14 mouse cellular contexts compared by ENCODE assay signal in genomic region chr9:79606122-79606521, GRCm38 (mm10).
DNase-seq lines count a peak whose midpoint lies in the region; ATAC-seq and TF ChIP-seq lines count a peak whose summit lies in the region.
"Had no signal": no experiment of that assay in that cellular context is flagged by ENCODE, and none has a peak within 500 bp of the region (broad histone marks: within the 10 kb centered on the region; RNA-seq: fewer than 3 reads in every experiment).

No protein-coding gene starts in this region.

- ATAC-seq in limb, embryonic 15.5 days (ENCODE audit: insufficient number of reproducible peaks, low FRiP score, low TSS enrichment, low read depth) = no peak
- no peak for ATAC-seq in embryonic facial prominence, embryonic 14.5 days (ENCODE audit: low read depth)
- peak; percentile 80 for ATAC-seq in forebrain, embryonic 14.5 days
- no peak for ATAC-seq in midbrain, postnatal 0 days (ENCODE audit: low FRiP score)

- DNase-seq in limb, embryonic 10.5 days (ENCODE audit: low spot score) = no peak
- no peak for DNase-seq in embryonic facial prominence, embryonic 14.5 days (ENCODE audit: low spot score)
- peak; percentile 60 for DNase-seq in forebrain, embryonic 14.5 days (ENCODE audit: low spot score)
- peak; percentile 16 for DNase-seq in midbrain, postnatal 0 days (ENCODE audit: low spot score)
- no peak for DNase-seq in frontal cortex, postnatal 10 days (ENCODE audit: low spot score in 2 of 2)
- no peak for DNase-seq in adrenal gland, postnatal 25 days
- DNase-seq: adrenal gland, adult 2 months; cerebellum, adult 18-20 months; kidney, adult 18-20 months; kidney, postnatal 4 days; thymus, postnatal 36 days had no signal

- H3K4me3 ChIP-seq in limb, embryonic 15.5 days = no peak overlapping the region
- no peak overlapping the region for H3K4me3 ChIP-seq in limb, embryonic 10.5 days
- H3K4me3 ChIP-seq in embryonic facial prominence, embryonic 14.5 days (ENCODE audit: low read depth, low read length) = no peak overlapping the region
- H3K4me3 ChIP-seq in forebrain, embryonic 14.5 days (ENCODE audit: low read depth, low read length) = no peak overlapping the region
- H3K4me3 ChIP-seq in midbrain, postnatal 0 days (ENCODE audit: low read depth, low read length) = no peak overlapping the region
- H3K4me3 ChIP-seq: heart, embryonic 13.5 days; liver, embryonic 15.5 days had no signal

- no peaks in the 10 kb centered on the region for H3K9me3 ChIP-seq in limb, embryonic 15.5 days
- no peaks in the 10 kb centered on the region for H3K9me3 ChIP-seq in limb, embryonic 10.5 days (replicated peaks)
- no peaks in the 10 kb centered on the region for H3K9me3 ChIP-seq in embryonic facial prominence, embryonic 14.5 days (ENCODE audit: control insufficient read depth, low read length)
- no peaks in the 10 kb centered on the region for H3K9me3 ChIP-seq in forebrain, embryonic 14.5 days (replicated peaks; ENCODE audit: control insufficient read depth, low read length)
- no peaks in the 10 kb centered on the region for H3K9me3 ChIP-seq in midbrain, postnatal 0 days (ENCODE audit: low read length)
- H3K9me3 ChIP-seq: heart, embryonic 13.5 days; liver, embryonic 15.5 days had no signal

- H3K4me2 ChIP-seq in limb, embryonic 15.5 days = no peak overlapping the region
- H3K4me2 ChIP-seq in embryonic facial prominence, embryonic 14.5 days (ENCODE audit: low read depth, low read length) = no peak overlapping the region
- H3K4me2 ChIP-seq in forebrain, embryonic 14.5 days (ENCODE audit: low read length) = no peak overlapping the region
- no peak overlapping the region for H3K4me2 ChIP-seq in midbrain, postnatal 0 days (ENCODE audit: low read depth, low read length, poor library complexity, severe bottlenecking)
- H3K4me2 ChIP-seq: heart, embryonic 13.5 days; liver, embryonic 15.5 days had no signal

- H3K27ac ChIP-seq in limb, embryonic 15.5 days = 0 out of 2 replicates have a peak overlapping the region, but pooled peaks have one; percentile 43
- no peak overlapping the region for H3K27ac ChIP-seq in limb, embryonic 10.5 days
- 0 out of 2 replicates have a peak overlapping the region, but pooled peaks have one; percentile 21 for H3K27ac ChIP-seq in embryonic facial prominence, embryonic 14.5 days (replicated peaks; ENCODE audit: low read depth, low read length)
- H3K27ac ChIP-seq in forebrain, embryonic 14.5 days (ENCODE audit: low read depth, low read length) = no peak overlapping the region
- H3K27ac ChIP-seq in midbrain, postnatal 0 days (ENCODE audit: low read depth, low read length) = no peak overlapping the region
- H3K27ac ChIP-seq: heart, embryonic 13.5 days; liver, embryonic 15.5 days had no signal

- H3K9ac ChIP-seq in limb, embryonic 15.5 days = no peak overlapping the region
- H3K9ac ChIP-seq in embryonic facial prominence, embryonic 14.5 days (ENCODE audit: low read depth, low read length) = no peak overlapping the region
- no peak overlapping the region for H3K9ac ChIP-seq in forebrain, embryonic 14.5 days (ENCODE audit: low read length)
- H3K9ac ChIP-seq in midbrain, postnatal 0 days (replicated peaks; ENCODE audit: low read length, poor library complexity, severe bottlenecking) = no peak overlapping the region
- H3K9ac ChIP-seq: heart, embryonic 13.5 days; liver, embryonic 15.5 days had no signal

- no peaks in the 10 kb centered on the region for H3K27me3 ChIP-seq in limb, embryonic 15.5 days
- H3K27me3 ChIP-seq in limb, embryonic 10.5 days (ENCODE audit: low read depth, poor library complexity, severe bottlenecking) = no peaks in the 10 kb centered on the region
- H3K27me3 ChIP-seq in embryonic facial prominence, embryonic 14.5 days (replicated peaks; ENCODE audit: control insufficient read depth, insufficient read depth, low read length) = no peaks in the 10 kb centered on the region
- H3K27me3 ChIP-seq in forebrain, embryonic 14.5 days (replicated peaks; ENCODE audit: control insufficient read depth, insufficient read depth, low read length) = peaks cover 2% of the 10 kb centered on the region; the same call in 1 of the 2 replicates
- H3K27me3 ChIP-seq in midbrain, postnatal 0 days (ENCODE audit: insufficient read depth, low read length) = no peaks in the 10 kb centered on the region
- H3K27me3 ChIP-seq: heart, embryonic 13.5 days; liver, embryonic 15.5 days had no signal

- no peak for TF ChIP-seq CTCF in midbrain, postnatal 0 days (IDR thresholded peaks at IDR 0.05)

- H3K4me1 ChIP-seq in limb, embryonic 15.5 days = peaks cover 20% of the 10 kb centered on the region
- H3K4me1 ChIP-seq in limb, embryonic 10.5 days = peaks cover 3% of the 10 kb centered on the region; the same call in 1 of the 2 replicates
- peaks cover 33% of the 10 kb centered on the region for H3K4me1 ChIP-seq in embryonic facial prominence, embryonic 14.5 days (ENCODE audit: control insufficient read depth, insufficient read depth, low read length)
- H3K4me1 ChIP-seq in forebrain, embryonic 14.5 days (ENCODE audit: control insufficient read depth, insufficient read depth, low read length) = peaks cover 8% of the 10 kb centered on the region
- H3K4me1 ChIP-seq in midbrain, postnatal 0 days (ENCODE audit: insufficient read depth, low read length) = no peaks in the 10 kb centered on the region
- H3K4me1 ChIP-seq: liver, embryonic 15.5 days had no signal

- WGBS in limb, embryonic 15.5 days = 65% methylated on average over 5 of the region's 5 CpGs
- 86% methylated on average over 5 of the region's 5 CpGs for WGBS in limb, embryonic 10.5 days
- 72% methylated on average over 5 of the region's 5 CpGs for WGBS in embryonic facial prominence, embryonic 14.5 days
- WGBS in forebrain, embryonic 14.5 days = 9% methylated on average over 5 of the region's 5 CpGs
- 41% methylated on average over 5 of the region's 5 CpGs for WGBS in midbrain, postnatal 0 days

- H3K36me3 ChIP-seq in limb, embryonic 15.5 days = peaks cover 28% of the 10 kb centered on the region
- H3K36me3 ChIP-seq in limb, embryonic 10.5 days = no peaks in the 10 kb centered on the region
- H3K36me3 ChIP-seq in embryonic facial prominence, embryonic 14.5 days (ENCODE audit: control insufficient read depth, insufficient read depth, low read length) = peaks cover 55% of the 10 kb centered on the region
- no peaks in the 10 kb centered on the region for H3K36me3 ChIP-seq in forebrain, embryonic 14.5 days (ENCODE audit: control insufficient read depth, insufficient read depth, low read length)
- no peaks in the 10 kb centered on the region for H3K36me3 ChIP-seq in midbrain, postnatal 0 days (ENCODE audit: insufficient read depth, low read length)
- H3K36me3 ChIP-seq: liver, embryonic 15.5 days had no signal

Comparison
In these comparisons a context has a peak if more than half of its experiments do, and no peak if none do; other contexts are left out.
1. H3K27ac ChIP-seq: peak in limb, embryonic 15.5 days (single experiment) and embryonic facial prominence, embryonic 14.5 days (single experiment); none in limb, embryonic 10.5 days (single experiment), forebrain, embryonic 14.5 days (single experiment) and midbrain, postnatal 0 days (single experiment).
2. DNase-seq: peak in forebrain, embryonic 14.5 days (single experiment) and midbrain, postnatal 0 days (single experiment); none in limb, embryonic 10.5 days (single experiment), embryonic facial prominence, embryonic 14.5 days (single experiment), frontal cortex, postnatal 10 days (0 of 2) and adrenal gland, postnatal 25 days (single experiment).